Mouse (Mus musculus) gastrocnemius, postnatal 36 days (tissue): Measurements from ENCODE around the gene Prol1. TPM values are rescaled to one million over a fixed set of nuclear protein-coding genes. Genes with fewer than 3 reads are reported as not detected.
"Not testable (repeated sequence)": the region's sequence is repeated elsewhere in the genome, so short reads cannot be mapped to it uniquely, and the experiment has no call there.

Source experiments
- DNase-seq, 2 experiments: peaks; one replicate each; pipeline ENCODE4 v3.0.0; 2022
- intact Hi-C: fragments of 180-260 bp; cut with DNase I; formaldehyde crosslinking; loops from one replicate; pipeline ENCODE4 v1.15.1; 2025
- long read RNA-seq, 2 experiments: library from polyadenylated mRNA; stranded (forward); transcript quantifications; one replicate each; pipeline ENCODE4 v2.0.0; 2021
- total RNA-seq, 2 experiments: library from RNA; stranded (reverse); gene quantifications; 2 replicates each; pipeline ENCODE4 v1.2.3; 2021

The Prol1 gene
- not detected for total RNA-seq
- long read RNA-seq, experiment 1: 0 reads
- long read RNA-seq, experiment 2: 0 reads

DNA sequence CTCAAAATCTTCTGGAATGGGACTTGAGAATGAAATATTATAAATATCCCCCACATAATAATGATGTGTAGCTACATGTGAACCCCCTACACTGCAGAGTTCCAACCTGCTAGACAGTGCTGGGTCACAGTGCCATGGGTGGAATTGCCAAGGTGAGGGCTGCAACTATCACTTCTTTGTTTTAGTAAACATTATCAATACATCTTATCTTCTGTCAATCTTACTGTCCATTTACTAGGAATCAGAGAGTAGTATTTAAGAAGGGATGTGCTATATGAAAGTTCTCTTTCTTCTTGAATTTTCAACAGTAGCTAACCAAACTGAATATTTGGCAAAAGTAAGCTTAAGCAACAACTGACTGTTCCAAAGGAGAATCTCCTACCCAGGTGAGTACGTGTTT, at the start of gene Prol1:
Gene Prol1 (plus strand): TSS at position 301 of the 400 bp plus-strand sequence.
- DNase-seq: no peak
- intact Hi-C loops: no loop called here

GRCm38 (mm10) chr5:88268619-88269018, 48.5 kb upstream of the Prol1 start, which contains the start of gene Gm7714:
Gm7714 (plus strand) TSS chr5:88268919.
- no peak for DNase-seq
- intact Hi-C loops: no loop called here

GRCm38 (mm10) chr5:88311307-88311706, 5.8 kb upstream of the Prol1 start:
- DNase-seq, intact Hi-C loops: not testable (repeated sequence)

DNA sequence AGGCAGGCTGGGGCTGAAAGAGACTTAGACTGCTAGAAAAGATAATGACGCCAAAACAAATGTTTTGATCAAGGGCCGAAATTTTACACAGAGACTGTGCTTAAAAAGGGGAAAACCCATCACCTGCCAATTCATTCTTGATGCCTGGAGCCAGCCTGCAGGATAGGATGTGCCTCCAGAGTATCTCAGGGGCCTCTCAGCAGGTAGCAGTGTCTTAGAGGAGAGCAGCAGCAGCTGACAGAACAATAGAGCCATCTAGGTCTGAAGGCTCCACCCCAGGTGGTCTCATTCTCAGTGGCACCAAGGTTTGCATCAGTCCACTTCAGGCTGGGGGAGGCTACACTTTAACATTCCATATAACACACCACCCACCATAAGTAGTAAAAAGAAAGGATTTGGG, 31.4 kb downstream of the Prol1 start:
- intact Hi-C loops, DNase-seq: not testable (repeated sequence)

- intact Hi-C loops: no loop called here
- DNase-seq: no peak
Measured at GRCm38 (mm10) chr5:88364768-88365167, 47.7 kb downstream of the Prol1 start.

- intact Hi-C loops: no loop called here
- DNase-seq: no peak
Measured at GRCm38 (mm10) chr5:88366886-88367285, 49.8 kb downstream of the Prol1 start.

DNA sequence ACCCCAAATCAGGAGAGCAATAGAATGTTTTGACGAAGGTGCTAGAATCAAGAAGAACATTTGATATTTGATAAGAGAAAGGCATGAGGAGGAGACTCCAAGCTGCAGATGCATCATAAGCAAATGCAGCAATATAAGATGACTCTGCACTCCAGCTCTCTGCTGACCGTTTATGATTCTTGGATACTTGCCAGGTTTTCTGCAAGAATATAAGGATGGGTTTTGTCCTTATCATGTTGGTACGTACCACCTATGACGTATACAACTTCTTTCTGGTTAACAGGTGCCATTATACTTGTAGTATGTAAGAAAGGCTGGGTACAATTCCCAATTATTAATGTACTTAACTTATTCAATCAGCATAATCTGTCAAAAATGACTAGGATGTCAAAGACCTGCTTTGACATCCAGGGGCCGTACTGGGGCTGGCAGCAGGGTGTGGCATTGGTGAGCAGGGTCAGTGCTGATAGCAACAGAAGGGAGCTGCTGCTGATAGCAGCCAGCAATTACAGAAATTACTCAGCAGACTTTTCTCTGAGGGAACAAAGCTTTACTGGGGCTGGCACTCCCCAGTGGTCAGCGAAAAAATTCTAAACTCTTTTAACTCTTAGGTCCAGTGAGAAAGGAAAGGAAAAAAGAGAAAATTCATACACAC, 53.6 kb downstream of the Prol1 start:
- DNase-seq: no peak
- intact Hi-C loops: no loop called here

GRCm38 (mm10) chr5:88372563-88372962, 55.5 kb downstream of the Prol1 start:
- intact Hi-C loops: no loop called here
- DNase-seq: no peak

DNA sequence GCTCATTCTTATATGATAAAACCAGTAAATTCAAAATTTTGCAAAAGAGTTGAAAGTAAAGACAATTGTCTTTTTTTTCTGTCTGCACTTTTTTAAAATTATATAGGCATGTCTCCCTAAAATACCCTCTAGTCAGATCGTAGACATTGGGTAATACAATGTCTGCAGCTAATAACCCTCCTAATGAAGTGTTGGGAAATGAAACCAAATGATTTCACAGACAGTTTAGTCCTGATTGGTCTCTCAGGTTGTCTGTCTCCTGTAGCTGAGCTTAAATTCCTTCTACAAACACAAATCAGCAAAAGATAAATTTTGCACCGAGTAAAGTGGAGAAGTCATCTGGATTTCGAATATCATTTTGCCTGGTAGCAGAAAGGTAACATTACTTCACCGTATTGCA, 58.7 kb downstream of the Prol1 start, which contains the start of gene Amtn:
Gene Amtn (plus strand): TSS at position 301 of the 400 bp plus-strand sequence.
- intact Hi-C loops: no loop called here
- DNase-seq: no peak

Other genes starting within 250 kb of the Prol1 start
- not detected for gene Smr2, start 230.8 kb upstream of the Prol1 start, total RNA-seq
- gene Gm11116, start 205.8 kb upstream of the Prol1 start, total RNA-seq: not detected
- gene Gm11115, start 163.2 kb upstream of the Prol1 start, total RNA-seq: not detected
- gene Gm7714, start 48.4 kb upstream of the Prol1 start, total RNA-seq: not detected
- gene Amtn, start 58.8 kb downstream of the Prol1 start, total RNA-seq: not detected
- not detected for gene Ambn, start 138.7 kb downstream of the Prol1 start, total RNA-seq
- not detected for gene Enam, start 170.7 kb downstream of the Prol1 start, total RNA-seq
- gene Jchain, start 210.6 kb downstream of the Prol1 start, total RNA-seq: under 1 TPM; 0.30 to 0.33 TPM
- gene Utp3, start 237.2 kb downstream of the Prol1 start, total RNA-seq: 10 to 100 TPM; 20.5 to 23.6 TPM
- gene Rufy3, start 247.7 kb downstream of the Prol1 start, total RNA-seq: 1 to 10 TPM; 6.6 to 6.7 TPM